Mouse (Mus musculus): Measurements from ENCODE around the gene Hhip.

The Hhip gene

DNA sequence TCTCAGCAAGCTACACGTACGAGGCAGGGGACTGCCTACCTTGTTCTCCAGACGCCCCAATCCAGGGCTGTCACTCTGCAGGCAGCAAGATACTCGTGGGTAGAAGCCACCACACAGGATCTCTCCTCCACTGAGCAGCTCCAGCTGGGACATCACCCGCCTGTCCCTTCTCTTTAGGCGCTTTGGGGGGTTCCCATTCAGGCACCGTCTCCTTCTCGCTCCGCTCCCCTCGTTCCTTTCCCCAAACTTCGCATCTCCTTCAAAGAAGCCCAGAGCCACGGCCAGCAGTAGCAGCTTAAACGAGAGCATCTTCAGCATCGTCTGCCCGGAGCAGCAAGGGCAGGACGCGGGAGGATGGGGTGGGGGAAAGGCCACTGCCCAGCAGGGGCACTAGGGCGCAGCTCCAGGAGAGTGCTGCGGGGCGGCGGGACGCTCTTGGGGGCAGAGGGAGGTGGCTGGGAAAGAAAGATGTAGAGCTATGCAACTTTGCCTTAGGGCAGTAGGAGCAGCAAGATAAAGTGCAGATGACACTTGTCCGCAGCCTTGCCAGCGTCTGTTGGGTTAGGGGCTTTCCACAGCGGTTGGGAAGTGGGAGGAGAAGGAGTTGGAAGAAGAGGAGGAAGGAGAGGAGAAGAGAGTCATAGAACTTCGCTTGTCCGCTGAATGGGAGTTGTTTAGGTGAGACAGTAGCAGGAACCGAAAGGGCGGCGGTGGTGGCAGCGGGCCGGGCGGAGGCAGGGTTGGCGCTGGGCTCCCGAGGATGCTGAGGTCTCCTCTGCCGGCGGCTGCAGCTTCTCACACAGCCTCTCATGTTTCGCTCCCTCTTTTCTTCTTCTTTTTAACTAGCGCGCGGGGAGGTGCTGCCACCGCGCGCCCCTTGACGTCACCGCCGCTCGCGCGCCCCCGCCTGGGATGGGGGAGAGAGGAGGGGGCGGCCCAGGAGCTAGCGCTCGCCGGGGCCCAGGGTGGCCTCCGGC, at the start of gene Hhip:
Gene Hhip (minus strand): TSS at position 809 of the 977 bp plus-strand sequence.
- no peak for DNase-seq (ENCODE audit: low spot score in 2 of 2)

DNA sequence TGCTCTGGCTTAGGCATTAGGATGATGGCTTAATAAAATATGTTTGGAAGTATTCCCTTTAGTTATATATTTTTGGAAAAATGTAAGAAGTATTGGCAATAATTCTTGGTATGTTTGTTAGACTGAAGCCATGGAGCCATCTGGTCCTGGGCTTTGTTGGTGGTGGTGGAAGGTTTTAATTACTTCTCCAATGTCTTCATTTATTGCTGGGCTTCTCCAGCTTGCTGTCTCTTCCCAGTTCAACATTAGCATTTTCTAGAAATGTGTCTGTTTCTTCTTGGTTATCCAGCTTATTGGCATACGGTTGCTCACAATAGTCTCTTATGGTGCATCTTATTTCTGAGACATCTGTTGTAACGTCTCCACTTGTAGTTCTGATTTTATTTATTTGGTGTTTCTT, 29.2 kb upstream of the Hhip start:
- no peak for DNase-seq (ENCODE audit: low spot score in 2 of 2)

DNA sequence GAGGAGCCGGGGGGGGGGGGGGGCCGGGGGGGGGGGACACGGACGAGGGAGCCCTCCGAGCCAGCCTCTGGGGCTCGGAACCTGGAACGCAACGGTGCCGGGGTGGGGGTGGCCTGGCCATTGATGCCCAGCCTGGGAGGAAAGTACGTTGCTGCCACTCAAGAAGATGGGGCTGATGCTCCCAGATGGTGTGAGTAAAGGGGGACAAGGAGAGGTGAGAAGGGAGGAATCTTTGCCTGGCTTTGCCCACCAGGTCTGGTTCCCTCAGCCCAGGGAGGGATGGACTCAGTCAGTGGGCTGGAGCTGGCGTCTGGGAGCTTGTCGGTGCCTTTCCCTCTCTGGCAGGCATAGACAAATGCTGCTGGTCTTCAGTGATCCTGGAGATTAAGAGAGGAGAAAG, 387 bp upstream of the Hhip start:
- no peak for DNase-seq (ENCODE audit: low spot score in 2 of 2)

DNA sequence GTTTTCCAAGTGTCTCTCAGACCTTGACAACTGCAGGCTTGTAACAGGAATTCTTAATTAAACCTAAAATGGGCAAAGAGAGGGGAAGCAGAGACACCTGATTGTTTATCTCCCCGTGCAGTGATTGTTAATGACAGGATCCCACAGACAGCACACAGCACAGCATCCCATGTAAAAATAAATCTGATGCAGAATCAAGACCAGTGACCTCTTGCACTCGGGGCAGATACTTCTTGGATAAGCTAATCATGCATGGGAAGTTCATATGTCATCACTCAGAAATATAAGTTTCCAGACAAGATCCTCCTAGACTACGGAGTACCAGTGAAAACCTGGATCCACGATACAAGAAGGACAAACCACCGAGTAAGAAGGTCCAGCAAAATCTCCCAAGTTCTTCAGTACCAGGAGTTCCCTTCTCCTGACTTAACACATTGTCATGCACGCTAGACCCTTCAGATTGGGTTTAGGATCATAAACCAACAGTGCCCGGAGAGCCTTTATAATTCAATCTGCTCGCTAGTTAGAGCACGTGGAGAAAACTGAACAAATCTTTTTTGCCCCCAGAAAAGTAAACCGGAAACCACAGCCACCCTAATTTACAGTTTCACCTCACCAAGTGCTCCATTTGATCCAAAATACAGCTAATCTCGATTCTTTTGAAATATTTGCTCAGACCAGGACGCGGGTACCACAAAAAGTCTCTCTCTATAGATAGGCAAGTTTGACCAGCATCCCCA, 1.3 kb downstream of the Hhip start:
- DNase-seq (ENCODE audit: low spot score in 2 of 2): no peak

DNA sequence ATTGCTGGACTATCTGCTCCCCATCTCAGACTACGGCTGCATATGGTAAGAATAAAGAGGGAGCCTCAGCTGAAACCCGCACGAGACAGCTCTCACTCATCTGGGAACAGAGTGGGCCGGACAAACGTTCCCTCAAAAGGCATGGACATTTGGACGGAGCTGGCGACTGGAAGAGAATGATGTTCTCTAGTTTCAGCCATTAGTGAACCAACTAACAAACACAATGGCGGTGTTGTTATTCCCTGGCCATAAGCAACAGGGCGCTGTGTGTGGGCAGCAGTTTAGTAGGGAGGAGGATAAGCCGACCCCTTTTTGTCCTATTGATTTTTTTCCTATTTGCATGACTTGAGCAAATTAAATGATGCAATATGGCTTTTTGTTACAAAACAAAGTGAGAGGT, 2.0 kb downstream of the Hhip start:
- DNase-seq (ENCODE audit: low spot score in 2 of 2): no peak

DNA sequence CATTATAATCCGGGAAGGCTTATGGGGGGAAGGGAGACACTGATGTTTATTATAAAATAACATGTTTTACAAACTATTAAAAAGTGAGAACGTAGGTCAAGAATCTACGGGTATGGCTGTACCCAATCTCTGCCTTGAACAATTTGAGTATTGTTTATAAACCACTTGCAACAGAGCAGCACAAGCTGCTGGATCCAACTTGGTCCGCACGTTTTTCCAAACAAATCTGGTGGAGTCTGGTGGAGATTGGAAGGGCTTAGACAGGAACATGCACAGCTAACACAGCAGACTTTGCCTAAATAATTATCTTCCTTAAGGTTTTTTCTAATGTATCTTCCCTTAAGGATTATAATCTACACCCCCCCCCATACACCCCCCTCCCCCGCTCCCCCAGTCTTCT, 2.7 kb downstream of the Hhip start:
- no peak for DNase-seq (ENCODE audit: low spot score in 2 of 2)

DNA sequence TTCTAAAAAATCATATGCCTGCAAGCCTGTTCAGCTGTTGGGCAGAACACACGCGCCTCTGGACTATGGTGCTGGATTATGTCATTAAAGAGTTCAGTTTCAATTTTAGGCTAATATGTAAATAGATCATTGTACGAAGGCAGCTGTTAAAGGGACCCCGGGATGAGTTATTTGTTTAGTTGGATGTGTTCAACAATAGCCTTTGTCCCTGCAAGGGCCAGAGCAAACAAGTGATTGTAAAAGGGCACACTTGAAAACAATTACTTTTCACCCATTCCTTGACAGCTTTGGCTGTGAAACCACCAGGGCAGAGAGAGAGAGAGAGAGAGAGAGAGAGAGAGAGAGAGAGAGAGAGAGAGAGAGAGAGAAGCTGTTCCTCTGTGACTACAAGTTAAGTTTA, 3.6 kb downstream of the Hhip start:
- DNase-seq (ENCODE audit: low spot score in 2 of 2): no peak

DNA sequence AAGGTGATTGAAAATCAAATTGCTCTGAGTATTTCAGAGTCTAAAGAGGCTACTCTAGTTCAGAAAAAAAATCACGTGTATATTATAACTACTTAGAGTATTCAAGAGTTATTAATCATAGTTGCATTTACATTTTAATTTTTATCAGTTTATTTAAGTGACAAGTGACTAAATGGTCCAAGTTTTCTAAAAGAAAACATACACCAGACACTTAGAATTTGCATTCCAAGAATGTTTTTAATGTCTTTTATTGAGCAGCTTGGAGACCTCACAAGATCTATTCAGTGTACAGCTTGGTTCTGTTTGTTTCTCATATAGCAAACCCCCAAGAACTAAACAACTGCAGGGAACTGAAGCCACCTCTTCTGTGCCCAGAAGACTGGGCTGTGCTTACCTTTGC, 5.0 kb downstream of the Hhip start:
- DNase-seq (ENCODE audit: low spot score in 2 of 2): no peak

DNA sequence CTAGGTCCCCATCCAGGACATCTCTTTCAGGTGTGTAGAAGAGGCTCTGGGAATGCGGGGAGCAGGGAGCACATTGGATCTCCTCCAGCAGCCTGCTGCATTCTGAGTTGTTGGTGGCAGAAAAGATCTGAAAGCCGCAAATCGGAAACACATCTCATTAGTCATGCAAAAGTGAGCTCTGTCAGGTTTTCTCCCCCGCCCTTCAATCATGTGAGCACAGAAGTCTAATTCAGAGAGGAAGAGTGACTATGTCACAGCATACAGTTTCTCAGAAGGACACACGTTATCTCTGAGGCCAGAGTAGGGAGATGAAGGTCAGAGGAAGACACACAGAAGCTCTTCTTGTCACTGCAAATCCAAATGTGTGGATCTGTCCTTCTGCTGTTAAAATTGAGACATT, 6.3 kb downstream of the Hhip start:
- no peak for DNase-seq (ENCODE audit: low spot score in 2 of 2)

DNA sequence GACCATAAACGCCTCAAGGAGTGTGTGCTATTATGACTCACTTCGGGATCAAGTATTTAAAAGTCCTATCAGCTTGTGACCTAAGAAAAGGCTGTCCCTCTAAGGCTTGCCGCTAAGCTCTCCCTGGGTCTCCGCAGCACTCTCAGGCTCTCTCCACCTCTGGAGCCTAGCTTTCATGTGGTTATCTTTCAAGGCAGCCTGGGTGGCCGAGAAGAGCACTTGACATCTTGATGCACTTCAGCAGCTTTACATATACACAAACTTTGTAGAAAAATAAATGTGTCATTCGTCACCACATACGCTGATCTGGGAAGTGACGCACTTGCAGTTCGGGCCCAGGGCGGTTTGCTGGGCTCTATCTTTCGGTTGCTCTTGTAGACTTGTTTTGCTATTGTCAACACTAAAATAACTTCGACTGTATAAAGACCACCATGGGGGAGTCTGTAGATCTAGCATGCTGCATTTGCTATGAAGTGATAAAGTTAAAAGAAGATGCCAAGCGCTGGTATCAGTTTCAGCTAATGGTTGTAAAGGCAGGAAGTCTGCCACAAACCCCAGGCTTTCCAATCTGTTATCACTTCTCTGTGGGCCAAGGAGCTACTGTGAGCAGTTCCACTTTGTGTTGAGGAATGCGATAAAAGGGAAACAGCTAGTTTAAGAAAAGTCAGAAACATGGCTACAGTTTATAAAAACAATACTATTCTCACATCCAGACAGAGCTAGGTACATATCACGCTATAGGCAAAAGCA, 8.4 kb downstream of the Hhip start:
- no peak for DNase-seq (ENCODE audit: low spot score in 2 of 2)

DNA sequence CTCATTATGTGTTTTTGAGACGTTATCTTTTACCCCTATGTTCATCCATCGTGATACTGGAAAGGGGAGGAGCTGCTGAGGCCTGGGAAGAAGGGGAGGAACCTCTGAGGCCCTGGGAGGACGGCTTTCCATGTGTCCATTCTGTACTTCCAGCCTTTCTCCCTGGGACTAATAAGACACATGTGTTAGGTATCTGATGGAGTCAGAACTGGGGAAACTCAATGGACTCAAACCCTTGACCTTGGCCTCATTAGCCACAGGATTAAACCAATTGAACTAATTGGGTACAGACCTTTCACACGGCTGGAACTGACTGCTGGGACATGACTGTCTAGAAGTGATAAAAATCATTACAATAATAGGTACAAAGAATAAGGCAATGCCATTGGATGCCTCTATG, 9.6 kb downstream of the Hhip start:
- DNase-seq (ENCODE audit: low spot score in 2 of 2): no peak

DNA sequence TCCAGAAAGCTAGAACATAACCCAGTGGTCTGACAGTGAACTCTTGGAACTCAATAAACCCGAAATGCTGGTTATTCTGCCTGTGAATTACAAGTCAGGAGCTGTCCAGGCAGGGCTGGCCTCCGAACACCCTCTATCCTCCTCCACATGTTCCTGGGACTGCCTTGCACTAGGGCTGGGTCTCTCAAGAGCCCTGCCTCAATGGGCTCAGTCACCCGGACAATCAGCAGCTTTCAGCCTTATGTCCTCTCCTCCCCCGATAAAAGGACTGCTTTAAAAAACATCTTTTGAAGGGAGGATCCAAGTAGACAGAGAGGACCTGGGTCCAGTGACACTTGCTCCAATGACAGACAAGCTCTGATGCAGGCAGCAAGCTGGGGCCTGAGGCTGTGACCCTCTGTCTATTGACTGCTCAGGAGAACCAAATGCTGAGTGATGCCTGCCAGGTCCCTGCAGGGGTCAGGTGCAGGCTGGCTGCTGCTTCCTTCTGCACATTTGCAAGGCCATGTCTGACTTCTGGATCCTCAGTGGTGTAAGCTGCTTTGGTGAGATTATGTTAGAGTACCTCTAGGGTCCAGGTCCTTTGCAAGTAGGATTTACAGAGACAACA, 20.1 kb downstream of the Hhip start:
- DNase-seq (ENCODE audit: low spot score in 2 of 2): no peak

DNA sequence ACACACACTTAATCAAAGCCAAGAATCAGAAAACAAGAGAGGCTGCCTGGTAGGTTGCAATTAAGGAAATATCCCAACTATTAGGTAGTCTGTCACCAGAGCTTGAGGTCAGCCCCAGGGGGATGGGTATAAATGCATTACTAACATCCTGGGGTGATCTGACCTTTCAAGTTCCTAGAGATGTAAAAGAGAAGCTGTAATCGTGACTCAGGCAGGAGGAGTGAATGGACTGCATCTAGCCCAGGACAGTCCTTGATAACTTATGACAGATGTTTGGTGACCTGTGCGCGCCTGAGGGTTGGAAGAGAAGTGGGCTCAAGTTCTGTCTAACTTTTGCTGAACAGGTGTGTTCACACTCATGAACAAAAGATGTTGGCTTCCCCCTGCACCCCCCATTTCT, 25.2 kb downstream of the Hhip start:
- no peak for DNase-seq (ENCODE audit: low spot score in 2 of 2)

DNA sequence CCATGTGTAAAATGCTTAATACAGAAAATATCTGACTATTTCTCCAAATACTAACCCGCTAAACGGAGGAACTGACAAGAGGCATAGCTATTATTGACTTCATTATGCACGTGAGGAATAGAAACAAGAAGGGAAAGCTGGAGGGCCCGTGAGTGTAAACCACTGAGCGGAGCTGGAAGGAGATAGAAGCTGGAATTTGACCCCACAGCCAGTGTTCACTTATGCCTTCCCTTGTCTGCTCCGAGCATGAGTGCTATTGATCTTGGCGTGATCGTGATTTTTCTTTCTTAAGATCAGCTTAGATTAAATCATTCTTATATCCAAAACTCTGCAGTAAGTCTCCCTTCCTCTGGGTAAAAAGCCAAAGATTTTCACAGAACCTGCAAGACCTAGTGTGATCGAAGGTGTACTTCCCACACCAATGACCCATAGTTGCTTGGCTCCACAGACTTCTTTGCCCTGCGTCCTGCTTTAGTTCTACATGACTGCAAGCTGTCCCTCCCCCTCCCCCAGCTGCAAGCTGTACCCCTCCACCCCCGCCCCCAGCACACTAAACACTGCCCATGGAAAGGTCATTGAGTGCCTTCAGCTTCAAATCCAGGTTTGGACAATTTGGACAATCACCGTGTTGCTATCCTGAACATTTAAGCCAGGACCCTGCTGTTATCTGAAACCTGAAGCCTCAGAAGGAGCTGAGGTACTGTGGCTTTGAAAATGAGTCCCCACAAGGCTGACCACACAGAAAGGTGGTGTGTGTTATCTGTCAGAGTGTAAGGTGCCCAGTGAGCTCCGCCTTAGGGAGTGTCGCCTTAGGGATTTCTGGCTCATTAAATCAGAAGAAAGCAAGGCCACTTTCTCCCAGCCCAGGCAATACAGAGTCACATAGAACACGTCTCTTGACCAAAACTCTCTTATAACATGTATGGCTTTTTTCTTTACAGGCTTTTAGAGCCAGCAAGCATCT, 26.2 kb downstream of the Hhip start:
- DNase-seq (ENCODE audit: low spot score in 2 of 2): no peak

DNA sequence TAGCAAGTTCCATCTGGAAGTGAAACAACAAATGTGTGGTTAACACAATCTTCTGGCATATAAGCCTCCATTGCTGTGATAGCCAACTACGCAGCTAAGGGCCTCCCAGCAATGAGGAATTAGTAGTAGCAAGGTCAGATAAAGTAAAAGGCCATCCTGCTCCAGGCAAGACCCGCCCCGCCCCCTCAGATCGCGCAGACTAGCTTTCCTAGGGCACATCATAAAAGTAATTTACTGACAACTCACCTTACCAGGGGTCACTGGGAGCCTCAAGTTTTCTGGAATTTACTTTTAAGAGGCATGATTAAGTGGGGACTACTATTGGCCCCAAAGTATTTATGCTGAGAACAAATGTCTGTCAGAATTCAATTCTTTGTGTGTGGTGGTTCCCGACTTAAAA, 28.2 kb downstream of the Hhip start:
- DNase-seq (ENCODE audit: low spot score in 2 of 2): no peak

DNA sequence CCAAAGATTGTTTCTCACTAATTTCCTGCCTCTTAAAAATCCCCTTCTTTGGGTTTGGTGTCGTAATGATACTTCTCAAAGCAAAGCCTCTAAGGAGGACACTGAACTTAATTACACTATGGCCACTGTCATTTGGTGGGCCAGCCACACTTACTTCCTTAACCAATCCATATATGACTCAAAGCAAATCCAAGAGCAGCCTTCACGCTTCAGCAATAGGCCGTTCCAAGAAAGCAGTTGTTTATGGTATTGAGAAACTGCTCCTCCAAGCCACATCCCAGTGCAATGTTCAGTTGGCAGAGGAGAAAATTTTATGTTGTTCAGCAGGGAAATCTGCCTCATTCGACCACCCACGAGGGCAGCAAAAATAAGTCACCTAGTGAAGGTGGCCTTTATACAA, 37.3 kb downstream of the Hhip start:
- no peak for DNase-seq (ENCODE audit: low spot score in 2 of 2)

DNA sequence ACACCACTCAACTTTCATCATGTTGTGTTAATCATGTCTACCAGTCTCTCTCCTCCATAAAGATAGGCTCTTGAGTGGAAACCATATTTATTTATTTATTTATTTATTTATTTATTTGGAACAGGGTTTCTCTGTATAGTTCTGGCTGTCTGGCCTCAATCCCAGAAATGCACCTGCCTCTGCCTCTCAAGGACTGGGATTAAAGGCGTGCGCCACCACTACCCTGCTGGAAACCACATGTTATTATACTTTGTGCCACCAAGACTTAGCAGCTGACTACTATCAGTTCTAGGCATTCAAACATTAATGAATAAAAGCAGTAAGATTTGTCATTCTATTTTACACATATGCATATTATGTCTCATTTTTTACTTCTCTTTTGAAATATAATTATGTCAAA, 42.0 kb downstream of the Hhip start:
- no peak for DNase-seq (ENCODE audit: low spot score in 2 of 2)

DNA sequence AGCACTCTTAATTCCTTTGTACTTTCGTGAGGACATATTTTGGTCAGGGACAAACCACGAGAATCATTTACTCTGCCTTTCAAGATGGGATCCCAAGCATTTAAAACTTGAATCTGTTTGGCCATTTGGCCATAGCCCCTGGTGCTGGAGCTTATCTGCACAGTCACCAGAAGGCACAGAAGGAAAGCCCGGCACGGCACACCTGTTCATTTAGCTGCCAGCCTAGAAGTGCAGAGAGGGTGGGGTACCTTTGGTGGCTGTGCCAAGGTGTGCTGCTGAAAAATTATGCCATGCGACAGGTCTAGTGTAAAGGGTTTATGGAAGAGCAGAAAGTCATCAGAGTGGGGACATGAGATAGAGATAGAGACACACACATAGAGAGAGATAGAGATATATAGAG, 53.4 kb downstream of the Hhip start:
- no peak for DNase-seq (ENCODE audit: low spot score in 2 of 2)

DNA sequence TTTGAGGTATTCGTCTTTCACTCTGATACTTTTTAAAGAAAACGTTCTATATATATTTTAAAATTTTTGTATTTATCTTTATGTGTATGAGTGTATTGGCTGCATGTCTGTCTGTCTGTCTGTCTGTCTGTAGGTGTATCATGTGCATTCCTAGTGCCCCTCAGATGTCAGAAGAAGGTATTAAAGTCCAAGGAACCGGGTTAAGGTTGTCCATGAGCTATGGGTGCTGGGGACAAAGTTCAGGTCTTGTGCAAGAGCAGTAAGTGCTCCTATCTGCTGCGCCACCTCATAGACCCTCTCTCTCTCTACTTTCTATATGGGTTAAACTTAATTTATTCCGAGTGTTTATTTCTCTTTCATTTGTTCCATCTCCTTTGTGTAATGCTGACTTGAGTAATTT, 55.5 kb downstream of the Hhip start:
- no peak for DNase-seq (ENCODE audit: low spot score in 2 of 2)

DNA sequence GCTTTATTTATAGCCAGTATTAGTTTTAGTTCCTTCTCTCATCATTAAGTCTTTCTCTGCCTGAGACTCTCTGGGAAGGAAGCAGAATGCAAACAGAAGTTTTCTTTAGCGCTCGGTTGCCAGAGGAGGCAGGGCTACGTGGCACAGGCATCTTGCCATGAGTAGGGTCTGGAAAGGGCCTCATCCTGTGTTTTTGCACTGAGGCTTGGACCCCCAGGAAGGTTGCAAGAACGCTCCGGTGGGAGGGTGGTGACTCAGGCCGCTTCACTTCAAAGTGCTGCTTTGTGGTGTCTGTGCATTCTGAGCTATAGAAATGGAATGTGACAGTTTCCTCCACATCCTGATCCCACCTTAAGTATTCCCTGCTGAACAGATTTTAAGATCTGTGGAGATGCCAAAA, 62.7 kb downstream of the Hhip start:
- no peak for DNase-seq (ENCODE audit: low spot score in 2 of 2)

DNA sequence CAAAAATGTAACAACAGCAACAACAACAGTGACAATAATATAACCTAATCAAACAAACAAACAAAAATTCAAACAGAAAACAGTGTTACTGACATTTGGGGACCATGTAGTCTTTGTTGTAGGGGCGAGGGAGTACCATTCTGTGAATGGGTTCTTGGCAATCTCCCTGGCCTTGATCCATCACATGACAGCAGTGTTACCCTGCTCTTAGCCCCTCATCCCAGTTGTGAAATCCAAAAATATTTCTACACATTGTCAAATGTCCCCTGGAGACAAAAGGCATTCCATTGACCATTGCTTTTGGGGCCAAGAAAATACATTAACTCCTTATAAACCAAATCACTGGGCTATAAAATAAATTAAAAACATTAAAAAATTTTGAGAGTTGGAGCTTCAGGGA, 64.3 kb downstream of the Hhip start:
- no peak for DNase-seq (ENCODE audit: low spot score in 2 of 2)
